Mouse (Mus musculus): Measurements from ENCODE around the gene Iqcb1.

DNA sequence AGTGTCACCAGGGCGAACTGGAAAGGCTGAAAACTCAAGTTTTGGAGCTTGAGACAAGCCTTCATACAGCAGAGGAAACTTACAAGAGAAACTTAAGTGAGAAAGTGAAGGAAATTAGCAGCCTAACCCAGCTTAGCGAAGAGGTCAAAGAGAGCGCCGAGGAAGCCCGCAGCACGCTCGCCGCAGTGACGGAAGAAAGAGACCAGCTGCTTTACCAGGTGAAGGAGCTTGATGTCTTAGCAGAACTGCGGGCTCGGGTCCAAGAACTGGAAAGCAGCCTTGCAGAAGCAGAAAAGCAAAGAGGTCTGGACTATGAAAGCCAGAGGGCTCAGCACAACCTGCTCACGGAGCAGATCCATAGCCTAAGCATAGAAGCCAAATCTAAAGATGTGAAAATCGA, 84.1 kb downstream of the Iqcb1 start:
- TF ChIP-seq CTCF (IDR thresholded peaks at IDR 0.05; ENCODE audit: insufficient read depth, low read depth, low read length) (no peak), POLR2A (IDR thresholded peaks at IDR 0.05; ENCODE audit: insufficient read depth, low read depth, low read length) (no peak)
